Mouse (Mus musculus) subcutaneous adipose tissue, adult 2 months (tissue): Measurements from ENCODE around the gene Clint1. TPM values are rescaled to one million over a fixed set of nuclear protein-coding genes. Genes with fewer than 3 reads are reported as not detected.

Experiments used
- polyA plus RNA-seq: library from polyadenylated mRNA; depleted of rRNA; stranded (reverse); fragments of >200 nt; gene quantifications from 2 replicates; pipeline ENCODE4 v1.2.3, GENCODE M21; 2012; ENCODE audit warnings: low replicate concordance; rRNA removed

Gene Clint1
- polyA plus RNA-seq, result 40.1 and 70.6 TPM in 2 replicates

GRCm38 (mm10) chr11:45851516-45852123 is at the start of gene Clint1:
Gene Clint1 (plus strand): TSS chr11:45852051.

GRCm38 (mm10) chr11:45944643-45945156 is 92.8 kb downstream of the Clint1 start, which contains the start of gene Lsm11:
Gene Lsm11 (minus strand): TSS chr11:45944935.

GRCm38 (mm10) chr11:45955127-45955627 is 103.3 kb downstream of the Clint1 start, which contains the start of gene Thg1l:
Gene Thg1l (minus strand): TSS chr11:45955494.

Other genes with a start within 250 kb of the Clint1 start
- gene Lsm11, start 92.9 kb downstream of the Clint1 start, polyA plus RNA-seq, result 2.8 and 5.8 TPM in 2 replicates
- 9.7 and 12.6 TPM in 2 replicates for gene Thg1l, start 103.4 kb downstream of the Clint1 start, polyA plus RNA-seq
- gene Sox30, start 128.3 kb downstream of the Clint1 start, polyA plus RNA-seq, result 0.10 and 0.23 TPM in 2 replicates
- 12.8 and 17.6 TPM in 2 replicates for gene Gm12166, start 200.3 kb downstream of the Clint1 start, polyA plus RNA-seq
- gene Adam19, start 203.9 kb downstream of the Clint1 start, polyA plus RNA-seq, result 16.5 and 30.5 TPM in 2 replicates